Mouse (Mus musculus): Measurements from ENCODE around the gene Nsa2. TPM values are rescaled to one million over a fixed set of nuclear protein-coding genes. Genes with fewer than 3 reads are reported as not detected.

Gene Nsa2
- polyA plus RNA-seq, 1 experiment from 2014 or later = 55.5 TPM

DNA sequence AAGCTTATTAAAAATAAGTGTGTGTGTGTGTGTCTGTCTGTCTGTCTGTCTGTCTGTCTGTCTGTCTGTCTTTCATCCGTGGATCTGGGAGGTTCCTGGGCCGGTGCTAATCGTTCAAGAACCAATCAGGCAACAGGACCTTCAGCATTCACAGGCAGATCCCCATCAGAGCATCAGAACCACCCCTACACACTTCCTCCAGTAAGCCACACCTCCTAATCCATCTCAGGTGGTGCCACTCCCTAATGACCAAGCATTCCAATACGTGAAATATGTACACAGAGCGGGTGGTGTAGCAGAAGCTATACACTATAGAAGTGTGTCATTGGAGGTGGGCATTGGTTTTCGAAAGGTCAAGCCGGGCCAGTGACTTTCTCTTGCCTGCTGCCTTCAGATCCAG, 55.3 kb downstream of the Nsa2 start:
- H3K4me1 ChIP-seq = no peaks in the 10 kb centered on the region
- no peak overlapping the region for H3K4me2 ChIP-seq (replicated peaks)
- no peaks in the 10 kb centered on the region for H3K9me3 ChIP-seq (replicated peaks)
- no peak for ATAC-seq (ENCODE audit: insufficient number of reproducible peaks, low FRiP score, low TSS enrichment, low read depth)
- H3K9ac ChIP-seq = no peak overlapping the region
- no peaks in the 10 kb centered on the region for H3K27me3 ChIP-seq
- H3K4me3 ChIP-seq (replicated peaks) = no peak overlapping the region
- no peak overlapping the region for H3K27ac ChIP-seq (replicated peaks)
- WGBS = 85% methylated on average over 7 of the region's 7 CpGs
- H3K36me3 ChIP-seq = no peaks in the 10 kb centered on the region

- WGBS = 43% methylated on average over 3 of the region's 3 CpGs
- no peaks in the 10 kb centered on the region for H3K4me1 ChIP-seq
- no peaks in the 10 kb centered on the region for H3K9me3 ChIP-seq (replicated peaks)
- H3K36me3 ChIP-seq = no peaks in the 10 kb centered on the region
- no peak overlapping the region for H3K27ac ChIP-seq (replicated peaks)
- H3K27me3 ChIP-seq = no peaks in the 10 kb centered on the region
- H3K9ac ChIP-seq = no peak overlapping the region
- no peak overlapping the region for H3K4me2 ChIP-seq (replicated peaks)
- no peak for ATAC-seq (ENCODE audit: insufficient number of reproducible peaks, low FRiP score, low TSS enrichment, low read depth)
- no peak overlapping the region for H3K4me3 ChIP-seq (replicated peaks)
Observed at GRCm38 (mm10) chr13:97080615-97081014, 57.1 kb downstream of the Nsa2 start.

GRCm38 (mm10) chr13:97080201-97080600, 57.5 kb downstream of the Nsa2 start:
- no peaks in the 10 kb centered on the region for H3K36me3 ChIP-seq

More at GRCm38 (mm10) chr13:97080201-97080600, 57.5 kb downstream of the Nsa2 start:
- H3K4me1 ChIP-seq = no peaks in the 10 kb centered on the region
- H3K27ac ChIP-seq (replicated peaks) = no peak overlapping the region
- H3K9me3 ChIP-seq (replicated peaks) = no peaks in the 10 kb centered on the region
- no peak overlapping the region for H3K4me3 ChIP-seq (replicated peaks)
- no peak overlapping the region for H3K4me2 ChIP-seq (replicated peaks)
- no peak for ATAC-seq (ENCODE audit: insufficient number of reproducible peaks, low FRiP score, low TSS enrichment, low read depth)
- no peak overlapping the region for H3K9ac ChIP-seq
- 69% methylated on average over 2 of the region's 2 CpGs for WGBS
- no peaks in the 10 kb centered on the region for H3K27me3 ChIP-seq

Other genes starting within 250 kb of the Nsa2 start
- gene Gcnt4, start 213.2 kb downstream of the Nsa2 start, polyA plus RNA-seq (2015; fragmentation: Nextera tagmentation; extraction: Ambion mirVana) = 0.41 and 0.53 TPM in 2 replicates
- gene 1700029F12Rik, start 103.6 kb downstream of the Nsa2 start, polyA plus RNA-seq (2015; fragmentation: Nextera tagmentation; extraction: Ambion mirVana) = not detected in 2 replicates
- gene Fam169a, start 70.7 kb downstream of the Nsa2 start, polyA plus RNA-seq (2015; fragmentation: Nextera tagmentation; extraction: Ambion mirVana) = 1.3 TPM in 2 replicates
- gene Gm6169, start 38.7 kb downstream of the Nsa2 start, polyA plus RNA-seq (2015; fragmentation: Nextera tagmentation; extraction: Ambion mirVana) = 2.3 and 12.4 TPM in 2 replicates
- 25.3 and 26.2 TPM in 2 replicates for gene Gfm2, start within 50 bp of the Nsa2 start, polyA plus RNA-seq (2015; fragmentation: Nextera tagmentation; extraction: Ambion mirVana)
- 46.0 and 49.6 TPM in 2 replicates for gene Hexb, start 60.4 kb upstream of the Nsa2 start, polyA plus RNA-seq (2015; fragmentation: Nextera tagmentation; extraction: Ambion mirVana)
- 10.1 and 10.6 TPM in 2 replicates for gene Enc1, start 103.2 kb upstream of the Nsa2 start, polyA plus RNA-seq (2015; fragmentation: Nextera tagmentation; extraction: Ambion mirVana)